ENCODE assay signal across 10 mouse cellular contexts in genomic region chr9:96725582-96726320, GRCm38 (mm10). TPM values are rescaled to one million over a fixed set of nuclear protein-coding genes. Genes with fewer than 3 reads are reported as not detected.
DNase-seq lines count a peak whose midpoint lies in the region; ATAC-seq lines count a peak whose summit lies in the region.
"Had no signal": no experiment of that assay in that cellular context is flagged by ENCODE, and none has a peak within 500 bp of the region (broad histone marks: within the 10 kb centered on the region; RNA-seq: fewer than 3 reads in every experiment).

No protein-coding gene starts in this region.

- peak overlapping the region; percentile 50; the same call in 1 of the 2 replicates for H3K27ac ChIP-seq in kidney, embryonic 16.5 days (ENCODE audit: low read length)
- peak overlapping the region; percentile 89 for H3K27ac ChIP-seq in hindbrain, embryonic 13.5 days
- H3K27ac ChIP-seq in neural tube, embryonic 15.5 days (replicated peaks), result peak overlapping the region; percentile 97
- H3K27ac ChIP-seq: macrophage had no signal

- no peaks in the 10 kb centered on the region for H3K27me3 ChIP-seq in kidney, embryonic 16.5 days (ENCODE audit: insufficient read depth, low read length)
- no peaks in the 10 kb centered on the region for H3K27me3 ChIP-seq in hindbrain, embryonic 13.5 days
- no peaks in the 10 kb centered on the region for H3K27me3 ChIP-seq in neural tube, embryonic 15.5 days (replicated peaks)

- 43% methylated on average over 9 of the region's 9 CpGs for WGBS in kidney, embryonic 16.5 days
- WGBS in hindbrain, embryonic 13.5 days, result 20% methylated on average over 9 of the region's 9 CpGs
- WGBS in neural tube, embryonic 15.5 days, result 15% methylated on average over 9 of the region's 9 CpGs

- no peak for ATAC-seq in kidney, embryonic 16.5 days (ENCODE audit: low FRiP score, low TSS enrichment)
- 0 out of 2 replicates have a peak, but pooled peaks have one; percentile 34 for ATAC-seq in hindbrain, embryonic 13.5 days (ENCODE audit: low FRiP score)
- ATAC-seq in neural tube, embryonic 15.5 days (ENCODE audit: low FRiP score), result no peak

- no peak for DNase-seq in kidney, postnatal 14 days
- DNase-seq in embryo, embryonic 10.5 days (ENCODE audit: low spot score), result peak; percentile 75
- no peak for DNase-seq in ovary, adult 18-20 months (ENCODE audit: low spot score)
- no peak for DNase-seq in ovary, postnatal 14 days (ENCODE audit: low spot score)
- no peak for DNase-seq in heart, postnatal 4 days
- DNase-seq: kidney, postnatal 4 days had no signal

- no peaks in the 10 kb centered on the region for H3K36me3 ChIP-seq in kidney, embryonic 16.5 days (ENCODE audit: insufficient read depth, low read length)
- no peaks in the 10 kb centered on the region for H3K36me3 ChIP-seq in hindbrain, embryonic 13.5 days
- H3K36me3 ChIP-seq in neural tube, embryonic 15.5 days, result no peaks in the 10 kb centered on the region

- no peak overlapping the region for H3K9ac ChIP-seq in kidney, embryonic 16.5 days (replicated peaks; ENCODE audit: low read length)
- peak overlapping the region; percentile 63 for H3K9ac ChIP-seq in hindbrain, embryonic 13.5 days
- H3K9ac ChIP-seq in neural tube, embryonic 15.5 days (replicated peaks), result peak overlapping the region; percentile 41; the same call in 1 of the 2 replicates

- no peaks in the 10 kb centered on the region for H3K9me3 ChIP-seq in kidney, embryonic 16.5 days (ENCODE audit: low read length)
- H3K9me3 ChIP-seq in hindbrain, embryonic 13.5 days, result no peaks in the 10 kb centered on the region
- no peaks in the 10 kb centered on the region for H3K9me3 ChIP-seq in neural tube, embryonic 15.5 days (replicated peaks)

- no peak overlapping the region for H3K4me2 ChIP-seq in kidney, embryonic 16.5 days (replicated peaks; ENCODE audit: low read depth, low read length)
- peak overlapping the region; percentile 36 for H3K4me2 ChIP-seq in hindbrain, embryonic 13.5 days
- peak overlapping the region; percentile 60 for H3K4me2 ChIP-seq in neural tube, embryonic 15.5 days

- no peak overlapping the region for H3K4me3 ChIP-seq in kidney, embryonic 16.5 days (ENCODE audit: low read length)
- no peak overlapping the region; the same call in 1 of the 2 replicates for H3K4me3 ChIP-seq in hindbrain, embryonic 13.5 days
- H3K4me3 ChIP-seq in neural tube, embryonic 15.5 days (replicated peaks), result no peak overlapping the region

- peaks cover 36% of the 10 kb centered on the region for H3K4me1 ChIP-seq in kidney, embryonic 16.5 days (ENCODE audit: insufficient read depth, low read length)
- H3K4me1 ChIP-seq in hindbrain, embryonic 13.5 days (replicated peaks), result peaks cover 56% of the 10 kb centered on the region
- peaks cover 46% of the 10 kb centered on the region for H3K4me1 ChIP-seq in neural tube, embryonic 15.5 days

RNA-seq across cellular contexts. Expression of gene Zbtb38, which starts 26.9 kb away (rescaled TPM):
- 22.1 and 24.8 TPM in 2 replicates for polyA plus RNA-seq in kidney, embryonic 16.5 days (2015; fragmentation: Nextera tagmentation; extraction: Ambion mirVana)
- polyA plus RNA-seq in hindbrain, embryonic 13.5 days (2015; fragmentation: Nextera tagmentation; extraction: Ambion mirVana), result 42.2 and 44.0 TPM in 2 replicates
- 48.0 and 52.3 TPM in 2 replicates for polyA plus RNA-seq in neural tube, embryonic 15.5 days (2015; fragmentation: Nextera tagmentation; extraction: Ambion mirVana)
- total RNA-seq in heart, postnatal 4 days (2021), result 10 to 100 TPM; 34.6 to 35.2 TPM
